Mouse (Mus musculus): ENCODE results near the gene Kcnma1. TPM values are rescaled to one million over a fixed set of nuclear protein-coding genes. Genes with fewer than 3 reads are reported as not detected.
A peak's percentile ranks its signal among the peaks of the same experiment; 100 is the strongest.

The Kcnma1 gene
- total RNA-seq, 1 experiment from 2014 or later, result not detected

GRCm38 (mm10) chr14:23493750-23494495 lies 520.4 kb downstream of the Kcnma1 start:
- no peak for ATAC-seq (replicated peaks; ENCODE audit: low read depth, poor library complexity, severe bottlenecking)

GRCm38 (mm10) chr14:23492581-23493360 lies 521.5 kb downstream of the Kcnma1 start:
- ATAC-seq (replicated peaks; ENCODE audit: low read depth, poor library complexity, severe bottlenecking), result no peak

- no peak for ATAC-seq (replicated peaks; ENCODE audit: low read depth, poor library complexity, severe bottlenecking)
These were observed 522.9 kb downstream of the Kcnma1 start for GRCm38 (mm10) chr14:23491359-23491758.

GRCm38 (mm10) chr14:23486687-23487086 lies 527.6 kb downstream of the Kcnma1 start:
- ATAC-seq (replicated peaks; ENCODE audit: low read depth, poor library complexity, severe bottlenecking), result no peak

- ATAC-seq (replicated peaks; ENCODE audit: low read depth, poor library complexity, severe bottlenecking), result peak; percentile 50; the same call in 1 of the 2 replicates
These were observed 528.3 kb downstream of the Kcnma1 start for GRCm38 (mm10) chr14:23485802-23486500.

- no peak for ATAC-seq (replicated peaks; ENCODE audit: low read depth, poor library complexity, severe bottlenecking)
These were observed 539.2 kb downstream of the Kcnma1 start for GRCm38 (mm10) chr14:23475129-23475528.

GRCm38 (mm10) chr14:23470071-23470470 lies 544.2 kb downstream of the Kcnma1 start:
- ATAC-seq (replicated peaks; ENCODE audit: low read depth, poor library complexity, severe bottlenecking), result no peak

- peak; percentile 94 for ATAC-seq (replicated peaks; ENCODE audit: low read depth, poor library complexity, severe bottlenecking)
These were observed 549.2 kb downstream of the Kcnma1 start for GRCm38 (mm10) chr14:23465135-23465534.

- ATAC-seq (replicated peaks; ENCODE audit: low read depth, poor library complexity, severe bottlenecking), result no peak
These were observed 555.7 kb downstream of the Kcnma1 start for GRCm38 (mm10) chr14:23458560-23458959.

GRCm38 (mm10) chr14:23451681-23452080 lies 562.6 kb downstream of the Kcnma1 start:
- ATAC-seq (replicated peaks; ENCODE audit: low read depth, poor library complexity, severe bottlenecking), result no peak

- ATAC-seq (replicated peaks; ENCODE audit: low read depth, poor library complexity, severe bottlenecking), result no peak
These were observed 576.8 kb downstream of the Kcnma1 start for GRCm38 (mm10) chr14:23437467-23437866.

- no peak for ATAC-seq (replicated peaks; ENCODE audit: low read depth, poor library complexity, severe bottlenecking)
These were observed 578.4 kb downstream of the Kcnma1 start for GRCm38 (mm10) chr14:23435861-23436260.

- no peak for ATAC-seq (replicated peaks; ENCODE audit: low read depth, poor library complexity, severe bottlenecking)
These were observed 584.3 kb downstream of the Kcnma1 start for GRCm38 (mm10) chr14:23430006-23430405.

GRCm38 (mm10) chr14:23429043-23429442 lies 585.2 kb downstream of the Kcnma1 start:
- ATAC-seq (replicated peaks; ENCODE audit: low read depth, poor library complexity, severe bottlenecking), result peak; percentile 87; the same call in 1 of the 2 replicates

- no peak for ATAC-seq (replicated peaks; ENCODE audit: low read depth, poor library complexity, severe bottlenecking)
These were observed 591.7 kb downstream of the Kcnma1 start for GRCm38 (mm10) chr14:23422481-23423040.

- ATAC-seq (replicated peaks; ENCODE audit: low read depth, poor library complexity, severe bottlenecking), result no peak
These were observed 595.3 kb downstream of the Kcnma1 start for GRCm38 (mm10) chr14:23418955-23419354.

- ATAC-seq (replicated peaks; ENCODE audit: low read depth, poor library complexity, severe bottlenecking), result no peak
These were observed 607.2 kb downstream of the Kcnma1 start for GRCm38 (mm10) chr14:23407051-23407450.

GRCm38 (mm10) chr14:23400777-23401469 lies 613.4 kb downstream of the Kcnma1 start:
- peak; percentile 96 for ATAC-seq (replicated peaks; ENCODE audit: low read depth, poor library complexity, severe bottlenecking)

- ATAC-seq (replicated peaks; ENCODE audit: low read depth, poor library complexity, severe bottlenecking), result no peak
These were observed 616.6 kb downstream of the Kcnma1 start for GRCm38 (mm10) chr14:23397642-23398041.

- peak; percentile 93 for ATAC-seq (replicated peaks; ENCODE audit: low read depth, poor library complexity, severe bottlenecking)
These were observed 622.7 kb downstream of the Kcnma1 start for GRCm38 (mm10) chr14:23391566-23391965.

Data from common myeloid progenitor, adult 5-6 weeks (primary cell).